Mouse (Mus musculus) bone marrow, adult 2 months (tissue): Measurements from ENCODE around the gene Mrpl4.
"Not testable (repeated sequence)": the region's sequence is repeated elsewhere in the genome, so short reads cannot be mapped to it uniquely, and the experiment has no call there.

Experiments
- CTCF ChIP-seq: fragments of 200-500 bp; IDR thresholded peaks from 2 replicates; pipeline ENCODE4 v1.5.1; 2011; ENCODE audit warnings: low read length, control low read depth; ENCODE audit not compliant: control insufficient read depth, insufficient read depth
- POLR2A ChIP-seq: fragments of 200-500 bp; IDR thresholded peaks from 2 replicates; pipeline ENCODE4 v1.6.1; 2011; ENCODE audit warnings: low read depth, mild to moderate bottlenecking, control low read depth, low read length, borderline replicate concordance; ENCODE audit not compliant: control insufficient read depth

- TF ChIP-seq POLR2A, CTCF: not testable (repeated sequence)
Observed at GRCm38 (mm10) chr9:21010939-21011541, 8.5 kb downstream of the Mrpl4 start.
